Mouse (Mus musculus): ENCODE measurements at regions not wholly inside any gene's neighbourhood (a gene's known extent, or its start where the extent isn't known, plus 50 kb on each side); places are given as distances from the start of the nearest gene placed in this dataset.

- Histone ChIP-seq H3K4me2 (no peak overlapping the region), H3K4me3 (no peak overlapping the region), H3K36me3 (no peaks in the 10 kb centered on the region), H3K4me1 (no peaks in the 10 kb centered on the region), H3K27me3 (no peaks in the 10 kb centered on the region), H3K9ac (no peak overlapping the region), H3K9me3 (no peaks in the 10 kb centered on the region), H3K27ac (no peak overlapping the region)
- ATAC-seq (ENCODE audit: borderline replicate concordance, extremely low read depth, low FRiP score, low TSS enrichment), result no peak
- WGBS, result 45% methylated on average over 6 of the region's 6 CpGs
These were observed 469.6 kb upstream of the Gulo start for GRCm38 (mm10) chr14:66478562-66478961.

- ATAC-seq (ENCODE audit: borderline replicate concordance, extremely low read depth, low FRiP score, low TSS enrichment), result no peak
- 54% methylated on average over 1 of the region's 1 CpGs for WGBS
- no peaks in the 10 kb centered on the region for H3K27me3 ChIP-seq
- no peaks in the 10 kb centered on the region for H3K4me1 ChIP-seq
- H3K27ac ChIP-seq, result no peak overlapping the region
- H3K36me3 ChIP-seq, result no peaks in the 10 kb centered on the region
- H3K9me3 ChIP-seq, result no peaks in the 10 kb centered on the region
- no peak overlapping the region for H3K4me2 ChIP-seq
- H3K4me3 ChIP-seq, result no peak overlapping the region
- H3K9ac ChIP-seq, result no peak overlapping the region
These were observed 466.0 kb upstream of the Gulo start for GRCm38 (mm10) chr14:66475026-66475425.

GRCm38 (mm10) chr14:66473251-66473550, 464.2 kb upstream of the Gulo start:
- Histone ChIP-seq H3K27me3 (no peaks in the 10 kb centered on the region), H3K9ac (no peak overlapping the region), H3K4me3 (no peak overlapping the region), H3K27ac (no peak overlapping the region), H3K9me3 (no peaks in the 10 kb centered on the region), H3K4me2 (no peak overlapping the region), H3K4me1 (no peaks in the 10 kb centered on the region), H3K36me3 (no peaks in the 10 kb centered on the region)
- WGBS, result 9% methylated on average over 1 of the region's 1 CpGs
- ATAC-seq (ENCODE audit: borderline replicate concordance, extremely low read depth, low FRiP score, low TSS enrichment), result no peak

GRCm38 (mm10) chr14:66472537-66473250, 463.7 kb upstream of the Gulo start:
- H3K4me2 ChIP-seq, result no peak overlapping the region
- H3K9ac ChIP-seq, result no peak overlapping the region
- no peaks in the 10 kb centered on the region for H3K27me3 ChIP-seq
- H3K36me3 ChIP-seq, result no peaks in the 10 kb centered on the region
- no peak overlapping the region for H3K4me3 ChIP-seq
- WGBS, result 35% methylated on average over 5 of the region's 5 CpGs
- H3K9me3 ChIP-seq, result no peaks in the 10 kb centered on the region
- no peak overlapping the region for H3K27ac ChIP-seq
- H3K4me1 ChIP-seq, result no peaks in the 10 kb centered on the region
- ATAC-seq (ENCODE audit: borderline replicate concordance, extremely low read depth, low FRiP score, low TSS enrichment), result no peak

GRCm38 (mm10) chr14:66462081-66462480, 453.1 kb upstream of the Gulo start:
- no peaks in the 10 kb centered on the region for H3K4me1 ChIP-seq
- H3K9ac ChIP-seq, result no peak overlapping the region
- no peak overlapping the region for H3K4me3 ChIP-seq
- 81% methylated on average over 5 of the region's 5 CpGs for WGBS
- H3K9me3 ChIP-seq, result no peaks in the 10 kb centered on the region
- no peak for ATAC-seq (ENCODE audit: borderline replicate concordance, extremely low read depth, low FRiP score, low TSS enrichment)
- no peak overlapping the region for H3K4me2 ChIP-seq
- H3K27ac ChIP-seq, result no peak overlapping the region
- no peaks in the 10 kb centered on the region for H3K27me3 ChIP-seq
- H3K36me3 ChIP-seq, result no peaks in the 10 kb centered on the region

- H3K27ac ChIP-seq, result no peak overlapping the region
- no peaks in the 10 kb centered on the region for H3K27me3 ChIP-seq
- no peak overlapping the region for H3K9ac ChIP-seq
- no peaks in the 10 kb centered on the region for H3K36me3 ChIP-seq
- 85% methylated on average over 3 of the region's 3 CpGs for WGBS
- H3K9me3 ChIP-seq, result no peaks in the 10 kb centered on the region
- H3K4me3 ChIP-seq, result no peak overlapping the region
- no peak overlapping the region for H3K4me2 ChIP-seq
- no peaks in the 10 kb centered on the region for H3K4me1 ChIP-seq
- ATAC-seq (ENCODE audit: borderline replicate concordance, extremely low read depth, low FRiP score, low TSS enrichment), result no peak
These were observed 451.8 kb upstream of the Gulo start for GRCm38 (mm10) chr14:66460795-66461194.

GRCm38 (mm10) chr14:66458696-66459095, 449.7 kb upstream of the Gulo start:
- ATAC-seq (ENCODE audit: borderline replicate concordance, extremely low read depth, low FRiP score, low TSS enrichment), result no peak
- Histone ChIP-seq H3K9me3 (no peaks in the 10 kb centered on the region), H3K27ac (no peak overlapping the region), H3K4me3 (no peak overlapping the region), H3K27me3 (no peaks in the 10 kb centered on the region), H3K36me3 (no peaks in the 10 kb centered on the region), H3K4me2 (no peak overlapping the region), H3K4me1 (no peaks in the 10 kb centered on the region), H3K9ac (no peak overlapping the region)
- WGBS, result 79% methylated on average over 4 of the region's 4 CpGs

- no peaks in the 10 kb centered on the region for H3K9me3 ChIP-seq
- no peaks in the 10 kb centered on the region for H3K36me3 ChIP-seq
- H3K27ac ChIP-seq, result no peak overlapping the region
- no peaks in the 10 kb centered on the region for H3K4me1 ChIP-seq
- no peaks in the 10 kb centered on the region for H3K27me3 ChIP-seq
- WGBS, result 77% methylated on average over 6 of the region's 6 CpGs
- H3K4me2 ChIP-seq, result no peak overlapping the region
- ATAC-seq (ENCODE audit: borderline replicate concordance, extremely low read depth, low FRiP score, low TSS enrichment), result no peak
- no peak overlapping the region for H3K9ac ChIP-seq
- no peak overlapping the region for H3K4me3 ChIP-seq
These were observed 448.3 kb upstream of the Gulo start for GRCm38 (mm10) chr14:66457300-66457699.

- Histone ChIP-seq H3K9me3 (no peaks in the 10 kb centered on the region), H3K4me3 (no peak overlapping the region), H3K4me2 (no peak overlapping the region), H3K27ac (no peak overlapping the region), H3K9ac (no peak overlapping the region), H3K36me3 (no peaks in the 10 kb centered on the region), H3K4me1 (no peaks in the 10 kb centered on the region), H3K27me3 (no peaks in the 10 kb centered on the region)
- 70% methylated on average over 3 of the region's 3 CpGs for WGBS
- ATAC-seq (ENCODE audit: borderline replicate concordance, extremely low read depth, low FRiP score, low TSS enrichment), result no peak
These were observed 443.8 kb upstream of the Gulo start for GRCm38 (mm10) chr14:66452828-66453227.

- Histone ChIP-seq H3K9ac (no peak overlapping the region), H3K36me3 (no peaks in the 10 kb centered on the region), H3K27ac (no peak overlapping the region), H3K4me2 (no peak overlapping the region), H3K9me3 (no peaks in the 10 kb centered on the region), H3K4me1 (no peaks in the 10 kb centered on the region), H3K27me3 (no peaks in the 10 kb centered on the region), H3K4me3 (no peak overlapping the region)
- ATAC-seq (ENCODE audit: borderline replicate concordance, extremely low read depth, low FRiP score, low TSS enrichment), result no peak
- whole genome bisulfite sequencing, result 45% methylated on average over 10 of the region's 10 CpGs
These were observed 441.3 kb upstream of the Gulo start for GRCm38 (mm10) chr14:66450351-66450750.

GRCm38 (mm10) chr14:66442576-66442975, 433.6 kb upstream of the Gulo start:
- 31% methylated on average over 1 of the region's 1 CpGs for WGBS
- H3K4me1 ChIP-seq, result no peaks in the 10 kb centered on the region
- no peak overlapping the region for H3K4me3 ChIP-seq
- no peaks in the 10 kb centered on the region for H3K9me3 ChIP-seq
- no peak overlapping the region for H3K27ac ChIP-seq
- H3K4me2 ChIP-seq, result no peak overlapping the region
- no peaks in the 10 kb centered on the region for H3K27me3 ChIP-seq
- H3K9ac ChIP-seq, result no peak overlapping the region
- no peaks in the 10 kb centered on the region for H3K36me3 ChIP-seq
- ATAC-seq (ENCODE audit: borderline replicate concordance, extremely low read depth, low FRiP score, low TSS enrichment), result no peak

GRCm38 (mm10) chr14:66441825-66442224, 432.8 kb upstream of the Gulo start:
- 29% methylated on average over 4 of the region's 4 CpGs for WGBS
- ATAC-seq (ENCODE audit: borderline replicate concordance, extremely low read depth, low FRiP score, low TSS enrichment), result no peak
- H3K27me3 ChIP-seq, result no peaks in the 10 kb centered on the region
- no peaks in the 10 kb centered on the region; the same call in 1 of the 2 replicates for H3K9me3 ChIP-seq
- no peaks in the 10 kb centered on the region for H3K4me1 ChIP-seq
- no peak overlapping the region for H3K4me3 ChIP-seq
- no peak overlapping the region for H3K4me2 ChIP-seq
- no peaks in the 10 kb centered on the region for H3K36me3 ChIP-seq
- H3K27ac ChIP-seq, result no peak overlapping the region
- no peak overlapping the region for H3K9ac ChIP-seq

- Histone ChIP-seq H3K4me2 (no peak overlapping the region), H3K9ac (no peak overlapping the region), H3K9me3 (no peaks in the 10 kb centered on the region; the same call in 1 of the 2 replicates), H3K27me3 (no peaks in the 10 kb centered on the region), H3K36me3 (no peaks in the 10 kb centered on the region), H3K4me3 (no peak overlapping the region), H3K27ac (no peak overlapping the region), H3K4me1 (no peaks in the 10 kb centered on the region)
- WGBS, result 88% methylated on average over 1 of the region's 1 CpGs
- no peak for ATAC-seq (ENCODE audit: borderline replicate concordance, extremely low read depth, low FRiP score, low TSS enrichment)
These were observed 429.6 kb upstream of the Gulo start for GRCm38 (mm10) chr14:66438572-66438971.

Data from lung, embryonic 15.5 days (tissue).